Mouse (Mus musculus) ES-E14 (cell line): ENCODE results near the gene Rmdn2.

Experiments
- CHD2 ChIP-seq: IDR thresholded peaks from 2 replicates; pipeline ENCODE4 v1.6.1; 2014; ENCODE audit warnings: mild to moderate bottlenecking, low read depth, low read length, inconsistent platforms
- HCFC1 ChIP-seq: IDR thresholded peaks from 2 replicates; pipeline ENCODE4 v1.6.1; 2012; ENCODE audit warnings: low read length, inconsistent platforms, borderline replicate concordance; ENCODE audit not compliant: insufficient read depth
- MAFK ChIP-seq: IDR thresholded peaks from 2 replicates; pipeline ENCODE4 v1.6.1; 2014; ENCODE audit warnings: mild to moderate bottlenecking, low read depth, low read length, inconsistent platforms; ENCODE audit not compliant: insufficient read depth
- ZNF384 ChIP-seq: IDR thresholded peaks from 2 replicates; pipeline ENCODE4 v1.6.1; 2012; ENCODE audit warnings: low read depth, low read length, inconsistent platforms

- TF ChIP-seq ZNF384 (no peak), MAFK (no peak), HCFC1 (no peak), CHD2 (no peak)
Measured at GRCm38 (mm10) chr17:79728053-79728584, 116.5 kb downstream of the Rmdn2 start.
